Mouse (Mus musculus) forebrain, embryonic 12.5 days (tissue): Measurements from ENCODE around the gene Inhbb. TPM values are rescaled to one million over a fixed set of nuclear protein-coding genes. Genes with fewer than 3 reads are reported as not detected.

Experiments used
- ATAC-seq: fragments of 200-750 bp; cut with Nextera tagmentation; 2 replicates; pipeline ENCODE4 v1.8.0; 2017; ENCODE audit warnings: moderate TSS enrichment; ENCODE audit not compliant: low FRiP score
- H3K27ac ChIP-seq: fragments of 300-500 bp; sonication (generic); 2 replicates; pipeline ENCODE4 v1.5.1; 2016; ENCODE audit warnings: mild to moderate bottlenecking
- H3K27me3 ChIP-seq: fragments of 300-500 bp; sonication (generic); 2 replicates; pipeline ENCODE4 v1.6.1; 2016; ENCODE audit warnings: mild to moderate bottlenecking
- H3K36me3 ChIP-seq: fragments of 300-500 bp; sonication (generic); replicated peaks from 2 replicates; pipeline ENCODE4 v1.6.1; 2016; ENCODE audit warnings: mild to moderate bottlenecking
- H3K4me1 ChIP-seq: fragments of 300-500 bp; sonication (generic); 2 replicates; pipeline ENCODE4 v1.6.1; 2016
- H3K4me2 ChIP-seq: fragments of 300-500 bp; sonication (generic); 2 replicates; pipeline ENCODE4 v1.6.1; 2016; ENCODE audit warnings: mild to moderate bottlenecking, moderate library complexity
- H3K4me3 ChIP-seq: fragments of 300-500 bp; sonication (generic); replicated peaks from 2 replicates; pipeline ENCODE4 v1.5.1; 2016; ENCODE audit warnings: mild to moderate bottlenecking
- H3K9ac ChIP-seq: fragments of 300-500 bp; sonication (generic); 2 replicates; pipeline ENCODE4 v1.6.1; 2016; ENCODE audit warnings: mild to moderate bottlenecking
- H3K9me3 ChIP-seq: fragments of 300-500 bp; sonication (generic); 2 replicates; pipeline ENCODE4 v1.6.1; 2016
- WGBS: fragments of 180-500 bp; shearing (Covaris S2); methylation state at CpG from one replicate; pipeline ENCODE4 v1.1.7; 2016; 5-methylcytosine and 5-hydroxymethylcytosine counted together
- polyA plus RNA-seq: library from polyadenylated mRNA; unstranded; fragments of >200 nt; fragmentation: Nextera tagmentation; extraction: Ambion mirVana; gene quantifications from 2 replicates; pipeline ENCODE4 v1.2.1, GENCODE M21; 2016

Gene Inhbb
- 1.8 and 2.3 TPM in 2 replicates for polyA plus RNA-seq

- Histone ChIP-seq H3K9me3 (no peaks in the 10 kb centered on the region), H3K4me3 (peak within 1 kb of the TSS; percentile 64), H3K36me3 (no peaks in the 10 kb centered on the region), H3K27me3 (peaks cover 94% of the 10 kb centered on the region), H3K27ac (peak within 1 kb of the TSS; percentile 51; the same call in 1 of the 2 replicates), H3K9ac (peak within 1 kb of the TSS; percentile 71), H3K4me1 (peaks cover 45% of the 10 kb centered on the region), H3K4me2 (peak within 1 kb of the TSS; percentile 97)
- peak; percentile 47 for ATAC-seq
- under 1% methylated on average over 80 of the region's 92 CpGs for WGBS
Measured at GRCm38 (mm10) chr1:119421576-119422421, at the start of gene Inhbb. Inhbb (minus strand) TSS chr1:119422248.

- Histone ChIP-seq H3K9ac (no peak overlapping the region), H3K27ac (no peak overlapping the region), H3K4me1 (0 out of 2 replicates have a peak, but pooled peaks cover 4% of the 10 kb centered on the region), H3K4me2 (no peak overlapping the region), H3K4me3 (no peak overlapping the region), H3K36me3 (no peaks in the 10 kb centered on the region), H3K27me3 (no peaks in the 10 kb centered on the region), H3K9me3 (no peaks in the 10 kb centered on the region)
- ATAC-seq = no peak
- WGBS = 43% methylated on average over 2 of the region's 2 CpGs
Measured at GRCm38 (mm10) chr1:119463386-119463785, 41.3 kb upstream of the Inhbb start.

- H3K27me3 ChIP-seq = no peaks in the 10 kb centered on the region
- no peaks in the 10 kb centered on the region for H3K9me3 ChIP-seq
- ATAC-seq = no peak
- H3K36me3 ChIP-seq = no peaks in the 10 kb centered on the region
- H3K9ac ChIP-seq = no peak overlapping the region
- 68% methylated on average over 2 of the region's 2 CpGs for WGBS
- no peak overlapping the region for H3K4me3 ChIP-seq
- no peak overlapping the region for H3K4me2 ChIP-seq
- H3K27ac ChIP-seq = no peak overlapping the region
- H3K4me1 ChIP-seq = no peaks in the 10 kb centered on the region; the same call in 1 of the 2 replicates
Measured at GRCm38 (mm10) chr1:119460062-119460461, 38.0 kb upstream of the Inhbb start.

GRCm38 (mm10) chr1:119457993-119458605, 36.1 kb upstream of the Inhbb start:
- H3K4me1 ChIP-seq = no peaks in the 10 kb centered on the region; the same call in 1 of the 2 replicates
- H3K27ac ChIP-seq = no peak overlapping the region
- H3K4me3 ChIP-seq = no peak overlapping the region
- peak; percentile 47; the same call in 1 of the 2 replicates for ATAC-seq
- H3K9me3 ChIP-seq = no peaks in the 10 kb centered on the region
- H3K9ac ChIP-seq = no peak overlapping the region
- 16% methylated on average over 10 of the region's 10 CpGs for WGBS
- no peaks in the 10 kb centered on the region for H3K36me3 ChIP-seq
- no peaks in the 10 kb centered on the region for H3K27me3 ChIP-seq
- H3K4me2 ChIP-seq = no peak overlapping the region

GRCm38 (mm10) chr1:119457528-119457855, 35.4 kb upstream of the Inhbb start:
- no peak for ATAC-seq
- Histone ChIP-seq H3K4me1 (no peaks in the 10 kb centered on the region; the same call in 1 of the 2 replicates), H3K9ac (no peak overlapping the region), H3K9me3 (no peaks in the 10 kb centered on the region), H3K4me3 (no peak overlapping the region), H3K27ac (no peak overlapping the region), H3K4me2 (no peak overlapping the region), H3K27me3 (no peaks in the 10 kb centered on the region), H3K36me3 (no peaks in the 10 kb centered on the region)
- WGBS = 77% methylated on average over 5 of the region's 5 CpGs

- Histone ChIP-seq H3K4me2 (no peak overlapping the region; the same call in 1 of the 2 replicates), H3K27ac (0 out of 2 replicates have a peak overlapping the region, but pooled peaks have one; percentile 19), H3K4me1 (no peaks in the 10 kb centered on the region; the same call in 1 of the 2 replicates), H3K9ac (no peak overlapping the region), H3K4me3 (no peak overlapping the region), H3K9me3 (no peaks in the 10 kb centered on the region), H3K27me3 (no peaks in the 10 kb centered on the region), H3K36me3 (no peaks in the 10 kb centered on the region)
- ATAC-seq = no peak
- 49% methylated on average over 19 of the region's 19 CpGs for WGBS
Measured at GRCm38 (mm10) chr1:119456671-119457527, 34.9 kb upstream of the Inhbb start.

GRCm38 (mm10) chr1:119453731-119454130, 31.7 kb upstream of the Inhbb start:
- Histone ChIP-seq H3K27me3 (no peaks in the 10 kb centered on the region), H3K4me1 (peaks cover 4% of the 10 kb centered on the region; the same call in 1 of the 2 replicates), H3K4me3 (no peak overlapping the region), H3K27ac (no peak overlapping the region), H3K9ac (no peak overlapping the region), H3K9me3 (no peaks in the 10 kb centered on the region), H3K4me2 (no peak overlapping the region), H3K36me3 (no peaks in the 10 kb centered on the region)
- no peak for ATAC-seq
- 63% methylated on average over 3 of the region's 4 CpGs for WGBS

- no peaks in the 10 kb centered on the region for H3K36me3 ChIP-seq
- no peak overlapping the region for H3K9ac ChIP-seq
- H3K27ac ChIP-seq = no peak overlapping the region
- WGBS = 70% methylated on average over 10 of the region's 10 CpGs
- 0 out of 2 replicates have a peak, but pooled peaks cover 4% of the 10 kb centered on the region for H3K4me1 ChIP-seq
- ATAC-seq = no peak
- H3K4me3 ChIP-seq = no peak overlapping the region
- H3K9me3 ChIP-seq = no peaks in the 10 kb centered on the region
- H3K4me2 ChIP-seq = no peak overlapping the region
- H3K27me3 ChIP-seq = no peaks in the 10 kb centered on the region
Measured at GRCm38 (mm10) chr1:119451417-119451816, 29.4 kb upstream of the Inhbb start.

- WGBS = 79% methylated on average over 10 of the region's 10 CpGs
- ATAC-seq = no peak
- Histone ChIP-seq H3K9ac (no peak overlapping the region), H3K9me3 (no peaks in the 10 kb centered on the region), H3K36me3 (no peaks in the 10 kb centered on the region), H3K4me3 (no peak overlapping the region), H3K4me2 (no peak overlapping the region), H3K4me1 (0 out of 2 replicates have a peak, but pooled peaks cover 4% of the 10 kb centered on the region), H3K27ac (no peak overlapping the region), H3K27me3 (no peaks in the 10 kb centered on the region)
Measured at GRCm38 (mm10) chr1:119450651-119451345, 28.8 kb upstream of the Inhbb start.

GRCm38 (mm10) chr1:119446753-119447283, 24.8 kb upstream of the Inhbb start:
- Histone ChIP-seq H3K9me3 (no peaks in the 10 kb centered on the region), H3K27ac (no peak overlapping the region), H3K9ac (no peak overlapping the region), H3K4me3 (no peak overlapping the region), H3K4me1 (0 out of 2 replicates have a peak, but pooled peaks cover 4% of the 10 kb centered on the region), H3K4me2 (no peak overlapping the region), H3K27me3 (no peaks in the 10 kb centered on the region), H3K36me3 (no peaks in the 10 kb centered on the region)
- ATAC-seq = no peak
- WGBS = 61% methylated on average over 10 of the region's 10 CpGs

GRCm38 (mm10) chr1:119443591-119444350, 21.7 kb upstream of the Inhbb start:
- no peak overlapping the region for H3K4me3 ChIP-seq
- H3K4me2 ChIP-seq = no peak overlapping the region
- no peaks in the 10 kb centered on the region for H3K9me3 ChIP-seq
- H3K9ac ChIP-seq = no peak overlapping the region
- H3K27ac ChIP-seq = no peak overlapping the region
- ATAC-seq = no peak
- H3K36me3 ChIP-seq = no peaks in the 10 kb centered on the region
- 88% methylated on average over 21 of the region's 21 CpGs for WGBS
- no peaks in the 10 kb centered on the region for H3K27me3 ChIP-seq
- no peaks in the 10 kb centered on the region for H3K4me1 ChIP-seq
